Mouse (Mus musculus) thymus, adult 2 months (tissue): ENCODE data around the gene Plcxd1.

Experiments
- CTCF ChIP-seq: fragments of 200-500 bp; IDR thresholded peaks from 2 replicates; pipeline ENCODE4 v1.5.1; 2012; ENCODE audit warnings: mild to moderate bottlenecking, control low read depth, low read length, moderate library complexity, borderline replicate concordance; ENCODE audit not compliant: control insufficient read depth, poor library complexity, insufficient read depth; ENCODE audit errors: extremely low read depth
- POLR2A ChIP-seq: fragments of 200-500 bp; IDR thresholded peaks from 2 replicates; pipeline ENCODE4 v1.6.1; 2012; ENCODE audit warnings: mild to moderate bottlenecking, low read length, control low read depth, moderate library complexity; ENCODE audit not compliant: control insufficient read depth, poor library complexity, insufficient read depth; ENCODE audit errors: extremely low read depth

DNA sequence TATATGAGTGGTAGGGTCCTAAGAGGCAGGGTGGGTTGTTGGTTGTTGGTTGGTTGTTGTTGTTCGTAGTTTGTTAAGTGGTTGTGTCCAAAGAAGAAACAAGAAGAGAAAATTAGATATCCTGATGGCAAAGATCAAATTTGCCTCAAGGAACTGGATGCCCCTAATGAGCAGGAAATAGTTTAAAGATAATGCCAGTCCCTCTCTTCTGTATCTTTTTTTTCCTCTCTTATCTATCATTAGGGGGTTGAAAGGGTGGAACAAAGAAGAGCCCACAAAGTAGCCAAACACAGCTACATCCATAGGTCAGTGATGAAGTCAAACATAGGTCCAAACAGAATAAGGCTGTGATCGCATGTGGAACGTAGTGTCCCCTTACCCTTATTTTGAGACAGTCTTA is 39.6 kb downstream of the Plcxd1 start:
- TF ChIP-seq CTCF, result no peak
- no peak for TF ChIP-seq POLR2A
